Mouse (Mus musculus): ENCODE data around the gene Ube2j2. TPM values are rescaled to one million over a fixed set of nuclear protein-coding genes. Genes with fewer than 3 reads are reported as not detected.

Gene Ube2j2
- total RNA-seq, 2 experiments from 2014 or later = 96.0 to 101 TPM

GRCm38 (mm10) chr4:155962167-155962971 lies 18.7 kb downstream of the Ube2j2 start, which contains the start of gene C1qtnf12:
Gene C1qtnf12 (plus strand): TSS chr4:155962318.
- intact Hi-C loops (cut with DNase I) = no loop called here

GRCm38 (mm10) chr4:155963106-155963505 lies 19.5 kb downstream of the Ube2j2 start:
- intact Hi-C loops (cut with DNase I) = no loop called here
- DNase-seq = no peak

More at GRCm38 (mm10) chr4:155962167-155962971, 18.7 kb downstream of the Ube2j2 start, which contains the start of gene C1qtnf12:
- peak; percentile 37 for DNase-seq

- DNase-seq = no peak
- intact Hi-C loops (cut with DNase I) = no loop called here
These were observed 20.8 kb downstream of the Ube2j2 start for GRCm38 (mm10) chr4:155964396-155964795.

- no peak for DNase-seq
- intact Hi-C loops (cut with DNase I) = no loop called here
These were observed 25.5 kb downstream of the Ube2j2 start for GRCm38 (mm10) chr4:155969043-155969653.

- DNase-seq = peak; percentile 23
- intact Hi-C loops (cut with DNase I) = no loop called here
These were observed 26.7 kb downstream of the Ube2j2 start for GRCm38 (mm10) chr4:155970286-155970685.

- DNase-seq = no peak
- intact Hi-C loops (cut with DNase I) = no loop called here
These were observed 29.0 kb downstream of the Ube2j2 start for GRCm38 (mm10) chr4:155972651-155973050.

GRCm38 (mm10) chr4:155973239-155973638 lies 29.6 kb downstream of the Ube2j2 start:
- intact Hi-C loops (cut with DNase I) = no loop called here
- no peak for DNase-seq

- intact Hi-C loops (cut with DNase I) = no loop called here
- no peak for DNase-seq
These were observed 37.9 kb downstream of the Ube2j2 start for GRCm38 (mm10) chr4:155981436-155982082.

GRCm38 (mm10) chr4:155983788-155984187 lies 40.2 kb downstream of the Ube2j2 start:
- DNase-seq = no peak
- intact Hi-C loops (cut with DNase I) = no loop called here

GRCm38 (mm10) chr4:155991211-155991907 lies 47.7 kb downstream of the Ube2j2 start:
- no peak for DNase-seq
- intact Hi-C loops (cut with DNase I) = no loop called here

GRCm38 (mm10) chr4:155991908-155992230 lies 48.2 kb downstream of the Ube2j2 start:
- intact Hi-C loops (cut with DNase I) = no loop called here
- DNase-seq = no peak

- peak; percentile 85 for DNase-seq
- intact Hi-C loops (cut with DNase I) = no loop called here
These were observed 48.7 kb downstream of the Ube2j2 start, which contains the start of the genes B3galt6 and Sdf4 for GRCm38 (mm10) chr4:155992241-155992905. Gene B3galt6 (minus strand): TSS chr4:155992649. Gene Sdf4 (plus strand): TSS chr4:155992872.

GRCm38 (mm10) chr4:155992906-155993547 lies 49.4 kb downstream of the Ube2j2 start:
- DNase-seq = peak; percentile 95
- intact Hi-C loops (cut with DNase I) = no loop called here

GRCm38 (mm10) chr4:155993606-155994005 lies 50.0 kb downstream of the Ube2j2 start:
- DNase-seq = no peak
- intact Hi-C loops (cut with DNase I) = no loop called here

- intact Hi-C loops (cut with DNase I) = no loop called here
- no peak for DNase-seq
These were observed 60.5 kb downstream of the Ube2j2 start for GRCm38 (mm10) chr4:156004109-156004508.

GRCm38 (mm10) chr4:156008369-156008768 lies 64.7 kb downstream of the Ube2j2 start:
- no peak for DNase-seq
- intact Hi-C loops (cut with DNase I) = no loop called here
